Mouse (Mus musculus) liver, adult 2 months (tissue): ENCODE measurements around the gene Bdh1. TPM values are rescaled to one million over a fixed set of nuclear protein-coding genes. Genes with fewer than 3 reads are reported as not detected.
A peak's percentile ranks its signal among the peaks of the same experiment; 100 is the strongest.

Experiments used
- DNase-seq: peaks from one replicate; pipeline ENCODE4 v3.0.0-alpha.2; 2011; ENCODE audit warnings: low read depth, low spot score; ENCODE audit errors: extremely low read depth
- H3K27ac ChIP-seq: fragments of 200-500 bp; replicated peaks from 2 replicates; pipeline ENCODE4 v1.5.1; 2012; ENCODE audit warnings: low read depth, mild to moderate bottlenecking, control low read depth, inconsistent platforms, low read length; ENCODE audit not compliant: insufficient read depth
- H3K27me3 ChIP-seq: fragments of 200-500 bp; 2 replicates; pipeline ENCODE4 v1.6.1; 2012; ENCODE audit warnings: mild to moderate bottlenecking, moderate library complexity, low read length, inconsistent platforms; ENCODE audit not compliant: control insufficient read depth, insufficient read depth
- H3K36me3 ChIP-seq: fragments of 200-500 bp; 2 replicates; pipeline ENCODE4 v1.6.1; 2012; ENCODE audit warnings: low read length, inconsistent platforms; ENCODE audit not compliant: control insufficient read depth, insufficient read depth
- H3K4me1 ChIP-seq: fragments of 200-500 bp; 2 replicates; pipeline ENCODE4 v1.6.1; 2011; ENCODE audit warnings: low read length; ENCODE audit not compliant: control insufficient read depth, insufficient read depth
- H3K4me3 ChIP-seq: fragments of 200-500 bp; 2 replicates; pipeline ENCODE4 v1.5.1; 2011; ENCODE audit warnings: low read depth, mild to moderate bottlenecking, control low read depth, low read length, moderate library complexity; ENCODE audit not compliant: insufficient read depth
- H3K79me2 ChIP-seq: fragments of 200-500 bp; 2 replicates; pipeline ENCODE4 v1.6.1; 2012; ENCODE audit warnings: inconsistent platforms, mild to moderate bottlenecking, low read length, moderate library complexity; ENCODE audit not compliant: control insufficient read depth, insufficient read depth
- H3K9ac ChIP-seq: fragments of 200-500 bp; 2 replicates; pipeline ENCODE4 v1.6.1; 2012; ENCODE audit warnings: low read depth, mild to moderate bottlenecking, control low read depth, inconsistent platforms, low read length
- CTCF ChIP-seq: fragments of 200-500 bp; IDR thresholded peaks from 2 replicates; pipeline ENCODE4 v1.5.1; 2011; ENCODE audit warnings: low read depth, low read length, control low read depth
- POLR2A ChIP-seq: fragments of 200-500 bp; IDR thresholded peaks from 2 replicates; pipeline ENCODE4 v1.6.1; 2011; ENCODE audit warnings: low read length, control low read depth; ENCODE audit not compliant: insufficient read depth; ENCODE audit errors: extremely low read depth
- WGBS: fragments of 180-500 bp; shearing (Covaris S2); methylation state at CpG from one replicate; pipeline ENCODE4 v1.1.7; 2018; 5-methylcytosine and 5-hydroxymethylcytosine counted together
- polyA plus RNA-seq: library from polyadenylated mRNA; depleted of rRNA; stranded (reverse); fragments of >200 nt; gene quantifications from 2 replicates; pipeline ENCODE4 v1.2.3, GENCODE M21; 2012
- total RNA-seq: library from RNA; depleted of rRNA; stranded (reverse); fragments of >200 nt; gene quantifications from 2 replicates; pipeline ENCODE4 v1.2.3, GENCODE M21; 2014

The Bdh1 gene
- total and polyA plus RNA-seq, 2 experiments: 185 to 314 TPM

DNA sequence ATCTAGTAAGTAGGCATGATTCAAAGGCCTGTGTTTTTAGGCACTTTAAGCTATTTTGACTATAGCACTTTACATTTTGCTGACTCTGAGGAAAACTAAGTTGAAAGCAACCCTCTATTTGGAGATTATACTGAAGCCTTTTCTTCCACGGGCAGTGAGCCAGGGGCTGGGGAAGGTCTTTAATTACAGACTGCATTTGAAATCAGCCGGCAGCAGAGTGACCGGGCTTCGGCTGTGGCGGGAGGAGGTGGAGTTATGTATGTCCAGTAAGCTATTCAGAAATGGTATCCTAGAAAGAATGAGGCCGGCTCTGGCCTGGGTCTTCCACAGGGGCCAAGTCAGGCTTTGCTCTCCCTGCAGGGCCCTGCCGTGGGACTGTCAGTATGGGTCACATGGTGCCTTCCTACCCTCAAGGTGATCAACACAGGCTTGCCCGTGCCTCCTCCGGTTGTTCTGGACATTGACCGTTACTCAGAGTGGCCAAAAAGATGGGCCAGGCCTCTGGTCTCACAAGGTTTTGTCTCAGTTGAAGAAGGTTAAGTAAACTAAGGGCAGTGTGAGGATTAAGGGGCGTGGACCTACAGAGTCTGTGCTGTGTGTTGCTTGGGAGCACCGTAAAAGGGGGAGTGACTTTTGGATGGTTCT lies 11.5 kb downstream of the Bdh1 start:
- peak; percentile 64 for DNase-seq
- no peak for TF ChIP-seq POLR2A
- no peak for TF ChIP-seq CTCF
- Histone ChIP-seq H3K9ac (no peak overlapping the region), H3K27me3 (no peaks in the 10 kb centered on the region), H3K27ac (no peak overlapping the region), H3K4me1 (peaks cover 15% of the 10 kb centered on the region), H3K79me2 (peaks cover 23% of the 10 kb centered on the region), H3K36me3 (peaks cover 4% of the 10 kb centered on the region; the same call in 1 of the 2 replicates), H3K4me3 (no peak overlapping the region)
- 25% methylated on average over 12 of the region's 12 CpGs for whole genome bisulfite sequencing

DNA sequence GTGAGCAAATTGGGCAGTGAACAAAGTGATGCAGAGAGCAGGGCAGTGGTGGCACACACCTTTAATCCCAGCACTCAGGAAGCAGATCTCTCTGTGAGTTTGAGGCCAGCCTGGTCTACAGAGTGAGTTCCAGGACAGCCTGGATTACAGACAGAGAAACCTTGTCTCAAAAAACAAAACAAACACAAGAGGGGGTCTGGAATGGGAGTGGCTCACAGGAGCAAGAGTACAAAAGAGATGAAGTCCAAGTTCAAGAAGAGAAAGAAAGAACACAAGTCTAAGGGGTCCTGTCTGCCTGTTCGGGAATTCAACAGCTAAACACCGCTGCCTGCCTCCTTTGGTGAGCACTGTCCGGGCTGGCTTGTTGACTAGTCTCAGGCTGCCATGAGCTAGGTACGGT lies 13.1 kb downstream of the Bdh1 start:
- H3K27ac ChIP-seq: no peak overlapping the region
- H3K79me2 ChIP-seq: peaks cover 17% of the 10 kb centered on the region; the same call in 1 of the 2 replicates
- H3K27me3 ChIP-seq: no peaks in the 10 kb centered on the region
- 93% methylated on average over 4 of the region's 4 CpGs for WGBS
- peaks cover 17% of the 10 kb centered on the region for H3K36me3 ChIP-seq
- peaks cover 15% of the 10 kb centered on the region for H3K4me1 ChIP-seq
- TF ChIP-seq POLR2A (no peak), CTCF (no peak)
- H3K9ac ChIP-seq: no peak overlapping the region
- no peak for DNase-seq
- H3K4me3 ChIP-seq: no peak overlapping the region

DNA sequence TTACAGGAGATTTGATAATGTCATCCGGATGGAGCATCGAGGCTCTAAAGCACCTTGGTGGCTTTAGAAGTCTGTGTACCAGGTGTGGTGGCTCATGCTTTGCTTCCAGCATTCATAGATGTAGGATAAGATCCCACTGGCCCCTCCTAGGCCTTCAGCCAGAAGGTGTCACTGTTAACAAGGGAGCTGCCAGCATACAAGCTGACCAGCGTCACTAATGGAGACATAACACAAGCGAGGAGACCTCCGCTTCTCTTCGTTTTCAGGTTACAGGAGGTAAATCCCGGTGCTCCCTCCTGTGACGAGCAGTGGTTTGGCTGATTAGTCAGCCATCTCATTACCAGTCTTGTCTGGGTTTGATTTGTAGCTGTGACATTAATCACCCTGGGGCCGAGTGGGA lies 14.0 kb downstream of the Bdh1 start:
- H3K27ac ChIP-seq: no peak overlapping the region
- H3K9ac ChIP-seq: no peak overlapping the region
- H3K27me3 ChIP-seq: no peaks in the 10 kb centered on the region
- peaks cover 15% of the 10 kb centered on the region for H3K4me1 ChIP-seq
- H3K36me3 ChIP-seq: peaks cover 17% of the 10 kb centered on the region
- TF ChIP-seq CTCF: no peak
- no peak for TF ChIP-seq POLR2A
- no peak for DNase-seq
- H3K79me2 ChIP-seq: peaks cover 16% of the 10 kb centered on the region; the same call in 1 of the 2 replicates
- H3K4me3 ChIP-seq: no peak overlapping the region
- WGBS: 83% methylated on average over 9 of the region's 9 CpGs

DNA sequence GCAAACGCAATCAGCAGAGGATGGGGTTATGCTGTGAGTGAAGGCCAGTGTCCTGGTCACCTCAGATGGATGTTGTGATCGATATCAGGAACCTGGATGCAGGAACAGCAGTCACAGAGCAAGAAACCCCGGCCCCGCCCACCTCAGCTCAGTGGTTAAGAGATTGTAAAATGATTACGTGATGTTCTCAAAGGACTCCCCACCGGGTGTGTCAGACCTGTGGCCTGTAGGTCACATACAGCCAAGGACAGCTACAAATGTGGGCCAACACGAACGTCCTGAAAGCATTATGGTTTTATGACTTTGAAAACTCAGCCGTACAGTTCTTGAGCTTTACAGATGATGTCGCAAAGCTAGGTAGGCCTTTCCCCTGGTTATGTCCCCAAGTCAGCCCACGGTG lies 15.3 kb downstream of the Bdh1 start:
- 73% methylated on average over 11 of the region's 11 CpGs for WGBS
- H3K4me1 ChIP-seq: peaks cover 9% of the 10 kb centered on the region
- H3K79me2 ChIP-seq: peaks cover 20% of the 10 kb centered on the region; the same call in 1 of the 2 replicates
- TF ChIP-seq CTCF: no peak
- no peak for TF ChIP-seq POLR2A
- no peaks in the 10 kb centered on the region for H3K27me3 ChIP-seq
- peaks cover 17% of the 10 kb centered on the region for H3K36me3 ChIP-seq
- no peak for DNase-seq
- H3K27ac ChIP-seq: no peak overlapping the region
- no peak overlapping the region for H3K4me3 ChIP-seq
- H3K9ac ChIP-seq: no peak overlapping the region

DNA sequence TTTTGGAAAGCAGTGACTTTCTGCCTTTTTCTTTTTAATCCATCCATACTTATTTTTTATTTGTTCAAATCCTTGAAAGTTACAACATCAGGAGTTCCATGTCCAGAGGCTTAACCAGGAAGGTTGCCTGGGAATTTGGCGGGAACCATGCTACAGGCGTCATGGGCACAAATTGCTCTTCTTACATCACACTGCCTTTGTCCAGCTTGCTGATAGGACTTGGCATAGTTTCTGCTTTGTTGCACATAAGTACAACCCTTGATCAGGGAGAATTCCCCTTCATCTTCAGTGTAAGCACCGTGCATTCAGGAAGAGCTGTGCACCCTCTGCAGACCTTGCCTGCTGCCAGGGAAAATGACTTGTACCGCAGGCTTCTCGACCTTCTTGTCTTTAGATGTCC lies 17.4 kb downstream of the Bdh1 start:
- TF ChIP-seq CTCF (no peak), POLR2A (no peak)
- H3K9ac ChIP-seq: no peak overlapping the region
- peaks cover 15% of the 10 kb centered on the region; the same call in 1 of the 2 replicates for H3K79me2 ChIP-seq
- WGBS: 52% methylated on average over 5 of the region's 5 CpGs
- DNase-seq: peak; percentile 66
- no peaks in the 10 kb centered on the region for H3K27me3 ChIP-seq
- no peak overlapping the region for H3K4me3 ChIP-seq
- H3K36me3 ChIP-seq: peaks cover 17% of the 10 kb centered on the region
- H3K27ac ChIP-seq: no peak overlapping the region
- peaks cover 4% of the 10 kb centered on the region; the same call in 1 of the 2 replicates for H3K4me1 ChIP-seq

DNA sequence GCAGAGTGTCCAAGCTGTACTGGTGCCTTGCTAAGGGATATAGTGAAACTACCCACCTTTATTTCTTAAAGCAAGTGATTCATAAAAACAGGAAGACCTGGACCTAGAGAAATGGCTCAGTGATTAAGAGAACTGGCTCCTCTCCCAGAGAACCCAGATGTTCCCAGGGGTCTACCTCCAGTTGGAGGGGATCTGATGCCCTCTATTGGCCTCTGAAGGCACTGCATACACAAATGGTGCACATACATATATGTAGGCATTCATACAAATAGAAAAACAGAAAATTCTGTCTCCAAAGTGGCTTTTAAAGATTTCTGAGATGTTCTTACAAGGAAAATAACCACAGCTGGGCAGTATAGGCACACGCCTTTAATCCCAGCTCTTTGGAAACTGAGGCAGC lies 18.0 kb downstream of the Bdh1 start:
- no peak overlapping the region for H3K9ac ChIP-seq
- peaks cover 4% of the 10 kb centered on the region; the same call in 1 of the 2 replicates for H3K4me1 ChIP-seq
- no peak for DNase-seq
- peaks cover 15% of the 10 kb centered on the region; the same call in 1 of the 2 replicates for H3K79me2 ChIP-seq
- TF ChIP-seq POLR2A (no peak), CTCF (no peak; the same call in 1 of the 2 replicates)
- no peak overlapping the region for H3K4me3 ChIP-seq
- WGBS: 98% methylated on average over 1 of the region's 1 CpGs
- H3K27ac ChIP-seq: no peak overlapping the region
- no peaks in the 10 kb centered on the region for H3K27me3 ChIP-seq
- H3K36me3 ChIP-seq: peaks cover 17% of the 10 kb centered on the region
